Mouse (Mus musculus): Measurements from ENCODE around the gene Scrn1.

GRCm38 (mm10) chr6:54502661-54503115, 63.6 kb downstream of the Scrn1 start:
- no peak for TF ChIP-seq CTCF (conservative IDR thresholded peaks at IDR 0.05; ENCODE audit: low read length)
- no peak for TF ChIP-seq POU5F1 (IDR thresholded peaks at IDR 0.05; ENCODE audit: borderline replicate concordance, low read length)
